Mouse (Mus musculus) liver, adult 2 months (tissue): ENCODE results near the gene Fgf13. TPM values are rescaled to one million over a fixed set of nuclear protein-coding genes. Genes with fewer than 3 reads are reported as not detected.

Experiments
- DNase-seq: peaks from one replicate; pipeline ENCODE4 v3.0.0-alpha.2; 2011; ENCODE audit warnings: low read depth, low spot score; ENCODE audit errors: extremely low read depth
- H3K27ac ChIP-seq: fragments of 200-500 bp; replicated peaks from 2 replicates; pipeline ENCODE4 v1.5.1; 2012; ENCODE audit warnings: low read depth, mild to moderate bottlenecking, control low read depth, inconsistent platforms, low read length; ENCODE audit not compliant: insufficient read depth
- H3K27me3 ChIP-seq: fragments of 200-500 bp; 2 replicates; pipeline ENCODE4 v1.6.1; 2012; ENCODE audit warnings: mild to moderate bottlenecking, moderate library complexity, low read length, inconsistent platforms; ENCODE audit not compliant: control insufficient read depth, insufficient read depth
- H3K36me3 ChIP-seq: fragments of 200-500 bp; 2 replicates; pipeline ENCODE4 v1.6.1; 2012; ENCODE audit warnings: low read length, inconsistent platforms; ENCODE audit not compliant: control insufficient read depth, insufficient read depth
- H3K4me1 ChIP-seq: fragments of 200-500 bp; 2 replicates; pipeline ENCODE4 v1.6.1; 2011; ENCODE audit warnings: low read length; ENCODE audit not compliant: control insufficient read depth, insufficient read depth
- H3K4me3 ChIP-seq: fragments of 200-500 bp; 2 replicates; pipeline ENCODE4 v1.5.1; 2011; ENCODE audit warnings: low read depth, mild to moderate bottlenecking, control low read depth, low read length, moderate library complexity; ENCODE audit not compliant: insufficient read depth
- H3K79me2 ChIP-seq: fragments of 200-500 bp; 2 replicates; pipeline ENCODE4 v1.6.1; 2012; ENCODE audit warnings: inconsistent platforms, mild to moderate bottlenecking, low read length, moderate library complexity; ENCODE audit not compliant: control insufficient read depth, insufficient read depth
- H3K9ac ChIP-seq: fragments of 200-500 bp; 2 replicates; pipeline ENCODE4 v1.6.1; 2012; ENCODE audit warnings: low read depth, mild to moderate bottlenecking, control low read depth, inconsistent platforms, low read length
- CTCF ChIP-seq: fragments of 200-500 bp; IDR thresholded peaks from 2 replicates; pipeline ENCODE4 v1.5.1; 2011; ENCODE audit warnings: low read depth, low read length, control low read depth
- POLR2A ChIP-seq: fragments of 200-500 bp; IDR thresholded peaks from 2 replicates; pipeline ENCODE4 v1.6.1; 2011; ENCODE audit warnings: low read length, control low read depth; ENCODE audit not compliant: insufficient read depth; ENCODE audit errors: extremely low read depth
- WGBS: fragments of 180-500 bp; shearing (Covaris S2); methylation state at CpG from one replicate; pipeline ENCODE4 v1.1.7; 2018; 5-methylcytosine and 5-hydroxymethylcytosine counted together
- polyA plus RNA-seq: library from polyadenylated mRNA; depleted of rRNA; stranded (reverse); fragments of >200 nt; gene quantifications from 2 replicates; pipeline ENCODE4 v1.2.3, GENCODE M21; 2012
- total RNA-seq: library from RNA; depleted of rRNA; stranded (reverse); fragments of >200 nt; gene quantifications from 2 replicates; pipeline ENCODE4 v1.2.3, GENCODE M21; 2014

Gene Fgf13
- total and polyA plus RNA-seq, 2 experiments: not detected

GRCm38 (mm10) chrX:59085928-59086327 is 481.9 kb downstream of the Fgf13 start:
- WGBS: 90% methylated on average over 3 of the region's 3 CpGs
- no peak overlapping the region for H3K27ac ChIP-seq
- no peak for TF ChIP-seq CTCF
- no peak for TF ChIP-seq POLR2A
- H3K4me1 ChIP-seq: no peaks in the 10 kb centered on the region
- H3K4me3 ChIP-seq: no peak overlapping the region
- H3K36me3 ChIP-seq: no peaks in the 10 kb centered on the region
- H3K9ac ChIP-seq: no peak overlapping the region
- no peak for DNase-seq
- H3K79me2 ChIP-seq: no peaks in the 10 kb centered on the region
- no peaks in the 10 kb centered on the region for H3K27me3 ChIP-seq

GRCm38 (mm10) chrX:59080427-59080826 is 487.4 kb downstream of the Fgf13 start:
- H3K9ac ChIP-seq: no peak overlapping the region

DNA sequence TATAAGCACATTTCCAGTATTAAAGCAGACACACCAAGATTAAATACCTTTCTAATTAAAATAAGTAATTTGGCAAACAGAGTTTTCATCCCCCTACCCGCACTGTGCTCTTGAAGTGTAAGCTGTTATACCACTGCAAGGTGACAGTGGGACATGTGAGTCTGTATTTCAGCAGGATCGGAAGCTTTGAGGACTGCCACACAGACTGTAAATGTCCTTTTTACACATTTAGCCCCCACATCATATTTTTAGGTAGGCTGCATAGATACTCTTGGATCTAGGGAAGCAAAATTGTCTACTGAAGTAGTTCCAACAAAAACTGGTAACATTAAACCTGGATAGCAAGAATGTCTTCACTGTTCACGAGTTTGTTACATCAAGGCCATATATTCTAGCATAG is 495.8 kb downstream of the Fgf13 start:
- Histone ChIP-seq H3K27me3 (no peaks in the 10 kb centered on the region), H3K4me1 (no peaks in the 10 kb centered on the region), H3K9ac (no peak overlapping the region), H3K79me2 (no peaks in the 10 kb centered on the region), H3K27ac (no peak overlapping the region), H3K36me3 (no peaks in the 10 kb centered on the region), H3K4me3 (no peak overlapping the region)
- no peak for DNase-seq
- TF ChIP-seq CTCF: no peak
- TF ChIP-seq POLR2A: no peak
- 74% methylated on average over 3 of the region's 3 CpGs for WGBS

More at GRCm38 (mm10) chrX:59080427-59080826, 487.4 kb downstream of the Fgf13 start:
- H3K79me2 ChIP-seq: no peaks in the 10 kb centered on the region
- H3K4me3 ChIP-seq: no peak overlapping the region
- H3K4me1 ChIP-seq: no peaks in the 10 kb centered on the region
- DNase-seq: no peak
- no peaks in the 10 kb centered on the region for H3K36me3 ChIP-seq
- H3K27me3 ChIP-seq: no peaks in the 10 kb centered on the region
- no peak overlapping the region for H3K27ac ChIP-seq
- no peak for TF ChIP-seq CTCF
- TF ChIP-seq POLR2A: no peak

GRCm38 (mm10) chrX:59063157-59063556 is 504.7 kb downstream of the Fgf13 start:
- 71% methylated on average over 4 of the region's 4 CpGs for WGBS
- no peak for TF ChIP-seq CTCF
- no peak for TF ChIP-seq POLR2A
- DNase-seq: no peak
- Histone ChIP-seq H3K36me3 (no peaks in the 10 kb centered on the region), H3K27me3 (no peaks in the 10 kb centered on the region), H3K27ac (no peak overlapping the region), H3K4me3 (no peak overlapping the region), H3K79me2 (no peaks in the 10 kb centered on the region), H3K4me1 (no peaks in the 10 kb centered on the region), H3K9ac (no peak overlapping the region)

- Histone ChIP-seq H3K9ac (no peak overlapping the region), H3K79me2 (no peaks in the 10 kb centered on the region), H3K36me3 (no peaks in the 10 kb centered on the region), H3K4me3 (no peak overlapping the region), H3K27ac (no peak overlapping the region), H3K27me3 (no peaks in the 10 kb centered on the region), H3K4me1 (no peaks in the 10 kb centered on the region)
- WGBS: 60% methylated on average over 1 of the region's 1 CpGs
- TF ChIP-seq POLR2A: no peak
- no peak for TF ChIP-seq CTCF
- no peak for DNase-seq
Observed at GRCm38 (mm10) chrX:59034969-59035368, 532.9 kb downstream of the Fgf13 start.
